Mouse (Mus musculus) heart, embryonic 14.5 days (tissue): ENCODE measurements around the gene Lamc1. TPM values are rescaled to one million over a fixed set of nuclear protein-coding genes. Genes with fewer than 3 reads are reported as not detected.
"Not testable (repeated sequence)": the region's sequence is repeated elsewhere in the genome, so short reads cannot be mapped to it uniquely, and the experiment has no call there.

Experiments
- ATAC-seq: fragments of 200-750 bp; cut with Nextera tagmentation; 2 replicates; pipeline ENCODE4 v1.8.0; 2017; ENCODE audit warnings: low read depth, moderate TSS enrichment; ENCODE audit not compliant: insufficient number of reproducible peaks, insufficient read depth, low FRiP score
- H3K27ac ChIP-seq, 2 experiments: fragments of 200-500 bp in 1 of 2; fragments of 300-500 bp in 1 of 2; sonication (generic) in 1 of 2; replicated peaks in 1 of 2; 2 replicates each; pipeline ENCODE4 v1.5.1; 2012 to 2014; ENCODE audit warnings: low read depth in 2 of 2, low read length in 2 of 2, control low read depth in 1 of 2, mild to moderate bottlenecking in 1 of 2, mixed read lengths in 1 of 2; ENCODE audit not compliant: control insufficient read depth in 1 of 2, insufficient read depth in 1 of 2
- H3K27me3 ChIP-seq: fragments of 300-500 bp; sonication (generic); 2 replicates; pipeline ENCODE4 v1.6.1; 2014; ENCODE audit warnings: mild to moderate bottlenecking, low read length, control low read depth; ENCODE audit not compliant: control insufficient read depth, insufficient read depth
- H3K36me3 ChIP-seq: fragments of 300-500 bp; sonication (generic); 2 replicates; pipeline ENCODE4 v1.6.1; 2014; ENCODE audit warnings: mild to moderate bottlenecking, control low read depth, low read length, mixed read lengths; ENCODE audit not compliant: control insufficient read depth, insufficient read depth
- H3K4me1 ChIP-seq, 2 experiments: fragments of 200-500 bp in 1 of 2; fragments of 300-500 bp in 1 of 2; sonication (generic) in 1 of 2; 2 replicates each; pipeline ENCODE4 v1.6.1; 2012 to 2014; ENCODE audit warnings: low read length in 2 of 2, control low read depth in 1 of 2, mixed read lengths in 1 of 2; ENCODE audit not compliant: control insufficient read depth in 2 of 2, insufficient read depth in 2 of 2
- H3K4me2 ChIP-seq: fragments of 300-500 bp; sonication (generic); 2 replicates; pipeline ENCODE4 v1.6.1; 2014; ENCODE audit warnings: mild to moderate bottlenecking, low read length
- H3K4me3 ChIP-seq, 2 experiments: fragments of 200-500 bp in 1 of 2; fragments of 300-500 bp in 1 of 2; sonication (generic) in 1 of 2; 2 replicates each; pipeline ENCODE4 v1.5.1; 2012 to 2014; ENCODE audit warnings: low read length in 2 of 2, mild to moderate bottlenecking in 2 of 2, control low read depth in 1 of 2, low read depth in 1 of 2, moderate library complexity in 1 of 2; ENCODE audit not compliant: control insufficient read depth in 1 of 2, insufficient read depth in 1 of 2
- H3K9ac ChIP-seq: fragments of 300-500 bp; sonication (generic); 2 replicates; pipeline ENCODE4 v1.6.1; 2014; ENCODE audit warnings: mild to moderate bottlenecking, low read length
- H3K9me3 ChIP-seq: fragments of 300-500 bp; sonication (generic); 2 replicates; pipeline ENCODE4 v1.6.1; 2016; ENCODE audit warnings: low read length, control low read depth; ENCODE audit not compliant: control insufficient read depth
- WGBS: fragments of 180-500 bp; shearing (Covaris S2); extraction: QIAGEN DNeasy Blood & Tissue Kit; methylation state at CpG from one replicate; pipeline ENCODE4 v1.1.7; 2014; 5-methylcytosine and 5-hydroxymethylcytosine counted together
- polyA plus RNA-seq: library from polyadenylated mRNA; unstranded; fragments of >200 nt; fragmentation: Nextera tagmentation; extraction: Ambion mirVana; gene quantifications from 2 replicates; pipeline ENCODE4 v1.2.1, GENCODE M21; 2014

Lamc1 gene
- polyA plus RNA-seq, 1 experiment from 2014 or later, result 133 TPM

GRCm38 (mm10) chr1:153305249-153305648 lies 27.3 kb downstream of the Lamc1 start:
- not testable (repeated sequence) for ATAC-seq, H3K4me2 ChIP-seq, H3K27me3 ChIP-seq, H3K9ac ChIP-seq, H3K36me3 ChIP-seq, H3K4me3 ChIP-seq, H3K27ac ChIP-seq, H3K9me3 ChIP-seq
- H3K4me1 ChIP-seq, result peaks cover 35 to 54% of the 10 kb centered on the region in 2 experiments
- WGBS, result 89% methylated on average over 22 of the region's 22 CpGs

- not testable (repeated sequence) for H3K27me3 ChIP-seq, H3K9me3 ChIP-seq, H3K4me2 ChIP-seq, H3K27ac ChIP-seq, ATAC-seq, H3K4me3 ChIP-seq, H3K36me3 ChIP-seq, H3K9ac ChIP-seq
- WGBS, result 46% methylated on average over 5 of the region's 5 CpGs
- peaks cover 13 to 49% of the 10 kb centered on the region in 2 experiments for H3K4me1 ChIP-seq
Observed at GRCm38 (mm10) chr1:153299436-153299835, 33.1 kb downstream of the Lamc1 start.

- not testable (repeated sequence) for H3K4me2 ChIP-seq, H3K9me3 ChIP-seq, ATAC-seq, H3K27ac ChIP-seq, H3K27me3 ChIP-seq, H3K36me3 ChIP-seq, H3K4me3 ChIP-seq, H3K9ac ChIP-seq
- H3K4me1 ChIP-seq, result peaks cover 16 to 53% of the 10 kb centered on the region in 2 experiments
- 81% methylated on average over 4 of the region's 4 CpGs for WGBS
Observed at GRCm38 (mm10) chr1:153297774-153298363, 34.7 kb downstream of the Lamc1 start.

GRCm38 (mm10) chr1:153296035-153296434 lies 36.6 kb downstream of the Lamc1 start:
- peaks cover 21 to 59% of the 10 kb centered on the region in 2 experiments for H3K4me1 ChIP-seq
- H3K4me3 ChIP-seq, result no peak overlapping the region
- WGBS, result 79% methylated on average over 6 of the region's 6 CpGs
- no peaks in the 10 kb centered on the region for H3K27me3 ChIP-seq
- ATAC-seq, result no peak
- no peak overlapping the region for H3K4me2 ChIP-seq
- no peak overlapping the region for H3K27ac ChIP-seq
- H3K9ac ChIP-seq, result no peak overlapping the region
- no peaks in the 10 kb centered on the region for H3K9me3 ChIP-seq
- H3K36me3 ChIP-seq, result no peaks in the 10 kb centered on the region

- Histone ChIP-seq H3K36me3 (peaks cover 4% of the 10 kb centered on the region; the same call in 1 of the 2 replicates), H3K4me2 (peak overlapping the region; percentile 45), H3K9me3 (no peaks in the 10 kb centered on the region), H3K27ac (peak overlapping the region; percentile 85 to 89), H3K9ac (no peak overlapping the region), H3K27me3 (no peaks in the 10 kb centered on the region), H3K4me1 (peaks cover 20 to 58% of the 10 kb centered on the region in 2 experiments), H3K4me3 (no peak overlapping the region)
- no peak for ATAC-seq
- WGBS, result 16% methylated on average over 5 of the region's 5 CpGs
Observed at GRCm38 (mm10) chr1:153292892-153293291, 39.7 kb downstream of the Lamc1 start.

GRCm38 (mm10) chr1:153292202-153292601 lies 40.4 kb downstream of the Lamc1 start:
- Histone ChIP-seq H3K4me3 (no peak overlapping the region), H3K27me3 (no peaks in the 10 kb centered on the region), H3K27ac (peak overlapping the region; percentile 85 to 89), H3K4me1 (peaks cover 24 to 65% of the 10 kb centered on the region in 2 experiments), H3K36me3 (peaks cover 4% of the 10 kb centered on the region; the same call in 1 of the 2 replicates), H3K4me2 (peak overlapping the region; percentile 45), H3K9ac (peak overlapping the region; percentile 52), H3K9me3 (no peaks in the 10 kb centered on the region)
- peak; percentile 62 for ATAC-seq
- 18% methylated on average over 6 of the region's 6 CpGs for WGBS

- Histone ChIP-seq H3K9me3 (no peaks in the 10 kb centered on the region), H3K27ac (peak overlapping the region in 1 of 2 experiments; percentile 85; a peak in 3 of 4 replicates), H3K4me1 (peaks cover 24 to 65% of the 10 kb centered on the region in 2 experiments), H3K4me2 (peak overlapping the region; percentile 45), H3K4me3 (no peak overlapping the region), H3K36me3 (peaks cover 4% of the 10 kb centered on the region; the same call in 1 of the 2 replicates), H3K27me3 (no peaks in the 10 kb centered on the region), H3K9ac (peak overlapping the region; percentile 52; the same call in 1 of the 2 replicates)
- WGBS, result 51% methylated on average over 4 of the region's 4 CpGs
- ATAC-seq, result no peak
Observed at GRCm38 (mm10) chr1:153291416-153291815, 41.2 kb downstream of the Lamc1 start.

GRCm38 (mm10) chr1:153288010-153288409 lies 44.6 kb downstream of the Lamc1 start:
- Histone ChIP-seq H3K4me2 (no peak overlapping the region), H3K4me1 (peaks cover 25 to 48% of the 10 kb centered on the region in 2 experiments), H3K27ac (no peak overlapping the region), H3K9me3 (no peaks in the 10 kb centered on the region), H3K4me3 (no peak overlapping the region), H3K9ac (no peak overlapping the region), H3K27me3 (no peaks in the 10 kb centered on the region), H3K36me3 (peaks cover 4% of the 10 kb centered on the region; the same call in 1 of the 2 replicates)
- 75% methylated on average over 4 of the region's 4 CpGs for WGBS
- ATAC-seq, result no peak
